Mouse (Mus musculus): ENCODE measurements around the gene Sbf2. TPM values are rescaled to one million over a fixed set of nuclear protein-coding genes. Genes with fewer than 3 reads are reported as not detected.
"Not testable (repeated sequence)": the region's sequence is repeated elsewhere in the genome, so short reads cannot be mapped to it uniquely, and the experiment has no call there.

Sbf2 gene
- total RNA-seq, 2 experiments from 2014 or later, result 76.7 to 81.4 TPM

DNA sequence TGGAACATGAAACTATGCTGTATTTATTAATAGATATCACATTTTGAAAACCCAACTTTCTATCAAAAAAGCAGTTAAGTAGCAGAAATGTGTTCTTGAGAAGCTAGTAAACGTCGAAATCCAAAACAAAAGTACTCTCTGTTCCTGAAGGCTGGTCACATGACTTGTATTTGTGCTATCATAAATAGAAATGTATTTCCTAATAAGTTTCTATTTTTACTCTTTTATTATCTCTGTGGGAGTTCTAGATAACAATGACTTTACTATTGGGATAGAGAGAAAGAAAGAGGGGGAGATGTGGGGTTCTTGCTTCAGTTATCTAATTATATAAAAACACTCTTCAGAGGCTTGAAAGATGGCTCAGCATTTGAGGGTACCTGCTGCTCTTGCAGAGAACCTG, 29.5 kb downstream of the Sbf2 start:
- no peak for DNase-seq (ENCODE audit: low spot score in 2 of 2)

GRCm38 (mm10) chr7:110584159-110584558, 30.6 kb downstream of the Sbf2 start:
- DNase-seq (ENCODE audit: low spot score in 2 of 2), result no peak

DNA sequence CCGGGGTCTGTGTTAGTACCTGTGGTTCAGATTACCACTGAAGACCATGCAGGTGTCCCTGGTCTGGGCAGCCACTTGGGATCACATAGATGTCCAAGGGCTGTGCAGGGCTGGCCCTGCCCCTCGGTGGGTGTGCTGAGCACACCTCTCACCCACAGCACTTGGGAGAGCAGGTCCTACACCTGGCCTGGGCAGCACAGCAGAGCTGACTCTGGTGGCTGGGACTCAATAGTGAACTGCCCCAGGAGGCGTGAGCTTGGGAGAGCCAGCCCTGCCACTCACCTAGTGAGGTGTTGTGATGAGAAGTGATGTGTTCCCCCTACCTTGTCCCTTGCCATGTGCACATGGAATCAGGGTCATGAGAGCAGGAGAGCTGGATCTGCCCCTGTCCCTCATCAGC, 31.0 kb downstream of the Sbf2 start:
- DNase-seq (ENCODE audit: low spot score in 2 of 2), result no peak

- no peak for DNase-seq (ENCODE audit: low spot score in 2 of 2)
Measured at GRCm38 (mm10) chr7:110565815-110566549, 48.7 kb downstream of the Sbf2 start.

DNA sequence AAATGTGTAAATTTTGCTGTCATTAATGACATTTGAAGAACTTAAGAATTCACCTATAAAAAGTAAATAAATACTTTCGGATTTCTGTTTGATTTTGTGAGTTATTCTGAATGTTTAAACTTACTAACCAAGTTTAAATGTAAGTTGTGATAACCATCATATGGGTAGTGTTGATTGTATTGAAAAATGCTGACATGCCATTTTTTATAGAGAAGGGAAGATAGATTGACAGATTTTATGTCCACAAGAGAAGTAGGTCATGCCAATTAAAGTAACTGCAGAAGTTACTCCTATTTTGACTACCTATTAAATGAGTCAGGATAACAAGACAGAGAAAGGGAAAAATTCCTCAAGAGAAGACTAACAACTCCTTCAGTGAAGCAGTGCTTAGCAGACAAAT, 53.1 kb downstream of the Sbf2 start:
- DNase-seq (ENCODE audit: low spot score in 2 of 2), result no peak

GRCm38 (mm10) chr7:110557001-110557400, 57.7 kb downstream of the Sbf2 start:
- no peak for DNase-seq (ENCODE audit: low spot score in 2 of 2)

DNA sequence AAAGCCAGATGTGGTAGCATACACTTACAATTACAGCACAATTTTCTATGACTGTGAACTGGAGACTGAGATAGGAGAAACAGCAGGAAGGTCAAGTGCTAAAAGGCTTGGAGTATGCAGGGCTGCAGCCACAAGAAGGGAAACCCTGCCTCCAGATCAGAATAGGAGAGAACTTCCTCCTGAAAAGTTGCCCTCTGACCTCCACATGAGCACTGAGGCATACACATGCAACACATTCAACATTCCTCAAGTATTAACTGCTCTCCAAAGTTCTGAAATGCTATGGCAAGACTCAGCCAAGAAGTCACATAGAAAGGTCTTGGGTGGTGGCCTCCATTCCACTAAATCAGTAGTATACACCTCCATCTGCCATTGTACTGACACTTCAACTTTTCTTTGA, 58.5 kb downstream of the Sbf2 start:
- DNase-seq (ENCODE audit: low spot score in 2 of 2), result no peak

DNA sequence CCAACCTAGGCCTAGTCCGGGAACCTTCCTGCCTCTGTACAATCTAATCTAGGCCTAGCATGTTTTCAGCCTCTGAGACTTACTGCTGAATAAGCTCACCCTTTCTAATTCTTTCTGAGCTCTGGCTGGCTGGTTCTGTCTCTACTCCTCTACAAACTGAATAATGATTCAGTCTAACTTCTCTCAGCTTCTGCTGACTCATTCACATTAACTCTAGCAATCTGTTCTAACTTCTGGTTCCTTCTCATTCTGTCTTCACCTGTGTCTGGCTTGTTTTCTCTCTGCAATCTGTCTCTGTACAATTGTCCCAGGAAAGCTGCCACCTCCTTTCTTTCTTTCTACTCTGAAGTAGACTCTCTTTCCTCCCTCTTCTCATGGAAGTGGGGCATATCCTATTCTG, 59.5 kb downstream of the Sbf2 start:
- peak in 1 of 2 experiments; percentile 32 for DNase-seq (ENCODE audit: low spot score in 2 of 2)

- DNase-seq (ENCODE audit: low spot score in 2 of 2), result peak in 1 of 2 experiments; percentile 40
Measured at GRCm38 (mm10) chr7:110548268-110548667, 66.5 kb downstream of the Sbf2 start.

GRCm38 (mm10) chr7:110543341-110543740, 71.4 kb downstream of the Sbf2 start:
- no peak for DNase-seq (ENCODE audit: low spot score in 2 of 2)

DNA sequence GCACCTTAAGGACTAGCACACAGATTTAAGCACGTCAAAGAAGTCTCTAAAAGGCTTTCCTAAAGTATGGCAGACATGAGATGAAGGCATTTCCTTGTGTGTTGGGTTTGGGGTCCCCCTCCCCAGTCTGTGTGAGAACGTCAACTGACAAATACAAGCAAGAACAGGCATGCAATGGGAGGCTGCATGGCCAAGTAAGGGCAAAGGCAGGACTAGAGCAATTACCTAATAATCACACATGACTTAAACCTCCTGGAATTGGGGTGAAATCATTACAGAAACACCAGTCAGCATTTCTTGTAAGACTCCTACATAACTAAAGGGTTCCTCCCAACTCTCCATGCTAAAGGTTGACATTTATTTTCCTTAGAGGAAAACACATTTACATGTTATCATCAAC, 75.5 kb downstream of the Sbf2 start:
- no peak for DNase-seq (ENCODE audit: low spot score in 2 of 2)

DNA sequence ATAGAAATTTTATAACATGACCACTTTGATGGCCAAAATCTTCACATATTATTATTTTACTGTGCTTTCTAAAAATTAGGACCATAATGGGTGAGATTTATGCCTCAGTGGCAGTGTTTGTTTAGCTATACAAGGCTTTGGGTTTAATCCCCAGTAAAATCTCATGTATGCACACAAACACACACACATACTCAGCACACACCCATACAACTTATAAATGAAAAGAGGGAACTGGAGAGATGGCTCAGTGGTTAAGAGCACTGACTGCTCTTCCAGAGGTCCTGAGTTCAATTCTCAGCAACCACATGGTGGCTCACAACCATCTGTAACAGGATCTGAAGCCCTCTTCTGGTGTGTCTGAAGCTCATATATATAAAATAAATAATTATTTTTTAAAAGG, 84.4 kb downstream of the Sbf2 start:
- not testable (repeated sequence) for DNase-seq (ENCODE audit: low spot score in 2 of 2)

- no peak for DNase-seq (ENCODE audit: low spot score in 2 of 2)
Measured at GRCm38 (mm10) chr7:110525090-110525775, 89.5 kb downstream of the Sbf2 start.

- DNase-seq (ENCODE audit: low spot score in 2 of 2), result no peak
Measured at GRCm38 (mm10) chr7:110516241-110517220, 98.2 kb downstream of the Sbf2 start.

DNA sequence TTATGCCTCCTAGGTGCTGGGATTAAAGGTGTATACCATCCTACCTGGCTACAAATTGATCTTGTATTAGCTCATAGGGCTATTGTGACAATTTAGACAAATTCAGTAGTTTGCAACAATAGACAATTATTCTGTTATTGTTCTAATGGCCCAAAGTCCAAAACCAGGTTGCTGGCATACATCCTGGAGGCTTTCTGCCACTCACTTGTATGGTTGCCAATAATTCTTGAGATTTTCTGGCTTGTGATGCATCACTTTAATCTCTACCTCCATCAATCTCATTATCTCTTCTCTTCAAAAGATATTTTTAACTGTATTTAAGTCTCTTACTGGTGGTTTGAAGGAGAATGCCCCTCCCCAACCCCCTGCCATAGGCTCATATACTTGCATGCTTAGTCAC, 100.6 kb downstream of the Sbf2 start:
- DNase-seq (ENCODE audit: low spot score in 2 of 2), result no peak

DNA sequence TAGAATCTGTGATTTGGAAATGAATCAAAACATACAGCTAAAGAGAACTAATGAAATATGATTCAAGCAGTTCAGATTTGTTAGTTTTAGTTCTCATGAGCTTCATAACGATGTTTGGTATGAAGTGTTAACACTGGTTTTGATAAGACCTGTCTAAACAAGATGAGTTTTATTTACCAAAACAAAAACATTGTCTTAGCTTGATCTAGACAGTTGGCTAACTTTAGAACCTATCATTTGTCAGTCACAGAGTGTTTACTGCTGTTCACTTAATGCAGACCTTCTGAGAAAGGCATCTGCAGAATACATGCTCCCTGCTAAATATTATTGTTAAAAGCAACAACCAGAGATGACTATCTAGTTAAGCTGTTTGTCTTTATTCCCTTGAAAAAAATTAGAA, 116.1 kb downstream of the Sbf2 start:
- no peak for DNase-seq (ENCODE audit: low spot score in 2 of 2)

- no peak for DNase-seq (ENCODE audit: low spot score in 2 of 2)
Measured at GRCm38 (mm10) chr7:110491038-110491437, 123.7 kb downstream of the Sbf2 start.

- peak in 1 of 2 experiments; percentile 30 for DNase-seq (ENCODE audit: low spot score in 2 of 2)
Measured at GRCm38 (mm10) chr7:110485051-110485450, 129.7 kb downstream of the Sbf2 start.

GRCm38 (mm10) chr7:110470987-110471386, 143.7 kb downstream of the Sbf2 start:
- no peak for DNase-seq (ENCODE audit: low spot score in 2 of 2)

DNA sequence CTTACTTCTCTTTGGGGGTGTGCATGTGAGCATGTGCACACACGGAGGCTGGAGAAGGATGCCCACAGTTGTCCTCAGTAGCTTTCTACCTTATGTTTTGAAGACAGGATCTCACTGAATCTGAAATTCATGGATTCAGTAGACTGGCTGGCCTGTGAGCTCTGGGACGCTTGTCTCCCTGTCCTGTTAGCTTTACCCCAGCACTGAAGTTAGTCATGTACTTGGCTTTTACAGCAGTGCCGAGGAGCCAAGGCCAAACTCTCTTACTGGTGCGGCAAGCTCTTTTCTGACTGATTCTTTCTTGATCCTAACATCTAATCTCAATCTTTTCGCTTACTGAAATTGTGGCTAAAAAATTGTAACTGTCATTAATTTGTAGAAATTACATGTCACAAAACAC, 151.3 kb downstream of the Sbf2 start:
- no peak for DNase-seq (ENCODE audit: low spot score in 2 of 2)

- peak; percentile 42 to 66 for DNase-seq (ENCODE audit: low spot score in 2 of 2)
Measured at GRCm38 (mm10) chr7:110432301-110432700, 182.4 kb downstream of the Sbf2 start.

DNA sequence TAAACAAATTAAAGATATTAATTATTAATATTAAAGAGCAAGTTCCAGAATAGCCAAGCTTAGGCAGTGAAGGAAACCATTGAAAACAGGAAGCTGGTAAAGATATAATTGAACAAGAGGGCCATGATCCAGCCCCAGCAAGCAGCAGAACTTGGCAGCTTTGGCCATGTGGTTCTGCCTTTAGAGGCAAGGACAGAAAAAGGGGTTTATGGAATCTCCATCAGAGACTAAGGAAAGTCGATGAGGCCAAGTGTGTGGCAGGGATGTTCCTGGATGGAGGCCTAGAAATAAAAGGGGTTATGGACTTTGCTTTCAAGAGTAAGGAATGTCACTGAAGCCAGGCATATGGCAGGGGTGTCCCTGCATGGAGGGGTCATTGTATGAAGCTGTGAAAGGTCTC, 198.4 kb downstream of the Sbf2 start:
- DNase-seq (ENCODE audit: low spot score in 2 of 2), result no peak

Data from layer of hippocampus, postnatal 14 days (tissue).